Mouse (Mus musculus) heart, postnatal 0 days (tissue): Measurements from ENCODE around the gene Mettl21a.

ENCODE experiments used
- CTCF ChIP-seq: IDR thresholded peaks from 2 replicates; pipeline ENCODE4 v1.5.1; 2016; ENCODE audit warnings: antibody characterized with exemption, control low read depth, low read depth
- EP300 ChIP-seq: IDR thresholded peaks from 2 replicates; pipeline ENCODE4 v1.6.1; 2016; ENCODE audit warnings: antibody characterized with exemption, low read depth

GRCm38 (mm10) chr1:64609976-64610375 lies 7.1 kb downstream of the Mettl21a start:
- TF ChIP-seq EP300 (no peak), CTCF (no peak)
